Mouse (Mus musculus): ENCODE data around the gene 1700009N14Rik.

Gene 1700009N14Rik

DNA sequence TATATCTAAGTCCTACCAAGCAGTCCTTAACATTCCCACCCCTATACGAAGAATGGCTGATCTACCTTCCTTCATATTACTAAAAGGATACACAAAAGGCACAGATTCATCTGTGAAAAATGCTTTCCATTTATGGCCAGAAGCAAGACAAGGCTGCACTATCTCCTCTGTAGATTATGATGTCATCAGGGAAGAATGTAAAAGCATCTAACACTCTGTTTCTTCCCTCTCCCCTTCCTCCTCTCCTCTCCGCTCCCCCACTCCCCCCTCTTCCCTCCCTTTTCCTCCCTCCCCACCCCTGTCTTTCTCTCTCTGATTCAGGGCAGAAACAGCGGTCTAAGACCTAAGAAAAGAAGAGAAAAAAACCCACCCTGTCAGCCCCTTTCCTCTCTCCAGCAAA lies at the start of gene 1700009N14Rik:
TSS of gene 1700009N14Rik (plus strand) at position 227 of the 400 bp plus-strand sequence.
- no peak for DNase-seq (ENCODE audit: low read depth, low spot score)

DNA sequence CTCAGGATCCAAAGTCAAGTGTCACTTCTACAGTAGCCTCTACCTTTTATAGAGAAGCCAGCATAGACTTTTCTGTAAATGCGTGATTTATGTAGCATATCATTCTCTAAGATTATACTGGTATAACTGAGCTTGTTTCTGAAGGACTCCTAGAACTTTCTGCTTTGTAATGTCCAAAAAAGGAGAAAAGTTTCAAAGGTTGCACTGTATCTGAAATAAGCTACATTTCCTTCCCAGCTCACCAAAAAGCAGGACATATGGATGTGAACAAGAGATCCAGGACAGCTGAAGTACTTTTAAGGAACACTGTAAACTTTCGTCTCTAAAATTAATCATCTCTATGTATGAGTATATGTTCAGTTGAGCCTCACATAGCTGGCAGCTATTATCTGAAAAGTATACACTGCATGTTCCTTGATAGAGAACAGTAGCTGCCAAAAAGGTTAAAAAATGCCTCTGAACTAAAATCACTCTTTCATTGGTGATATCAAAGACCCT lies 12.2 kb upstream of the 1700009N14Rik start:
- no peak for DNase-seq (ENCODE audit: low read depth, low spot score)

DNA sequence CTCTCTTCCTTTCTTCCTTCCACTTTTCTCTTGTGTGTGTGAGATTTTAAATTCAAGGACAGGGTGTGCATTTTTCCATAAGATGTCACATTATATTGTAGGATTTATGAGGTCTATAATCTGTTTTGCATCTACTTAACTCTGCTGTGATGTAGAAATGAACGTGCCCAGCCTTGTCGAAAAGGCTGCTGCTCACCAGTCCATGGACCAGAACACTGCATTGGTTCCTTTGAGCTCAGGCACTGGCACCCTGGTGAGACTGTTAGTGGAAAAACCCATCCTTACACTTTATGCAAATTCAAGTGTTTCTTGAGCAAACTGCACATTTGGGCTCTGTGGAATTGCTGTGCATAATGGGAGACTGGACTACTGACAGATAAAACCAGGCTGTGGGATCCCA lies 24.2 kb downstream of the 1700009N14Rik start:
- no peak for DNase-seq (ENCODE audit: low read depth, low spot score)

DNA sequence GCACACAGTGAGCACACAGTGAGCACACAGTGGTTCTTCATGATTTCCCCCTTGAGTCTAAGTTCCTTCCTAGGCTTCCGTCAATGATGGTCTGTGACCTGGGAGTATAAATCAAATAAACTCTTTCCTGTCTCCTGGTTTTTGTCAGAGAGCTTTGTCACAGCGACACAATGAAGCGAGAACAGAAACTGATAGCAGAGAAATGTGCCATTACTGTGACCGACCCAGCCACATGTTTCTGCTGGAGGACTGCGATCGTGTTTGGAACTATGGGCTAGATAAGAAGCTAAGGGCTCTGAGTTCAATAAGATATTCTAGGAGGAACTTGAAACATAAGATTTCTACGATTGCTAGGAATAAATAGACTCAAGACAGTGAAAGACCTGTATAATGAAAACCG lies 36.3 kb downstream of the 1700009N14Rik start:
- no peak for DNase-seq (ENCODE audit: low read depth, low spot score)

DNA sequence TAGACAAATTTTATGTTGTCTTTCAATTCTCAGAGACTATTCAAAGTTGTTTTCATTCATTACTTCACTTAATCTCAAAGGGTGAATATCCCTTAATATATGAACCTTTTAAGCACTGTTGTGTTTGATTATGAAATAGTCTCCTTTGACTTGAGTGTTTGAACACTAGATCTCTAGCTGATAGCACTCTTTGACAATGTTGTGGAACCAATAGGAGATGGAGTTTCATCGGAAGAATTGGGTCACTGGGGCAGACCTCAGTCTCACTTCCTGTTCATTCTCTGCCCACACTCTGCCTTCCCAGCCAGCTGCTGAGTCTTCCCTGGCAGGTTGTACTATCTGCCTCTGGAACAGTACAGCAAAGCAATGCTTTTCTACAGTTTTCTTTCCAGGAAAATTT lies 43.5 kb downstream of the 1700009N14Rik start:
- DNase-seq (ENCODE audit: low read depth, low spot score), result no peak

DNA sequence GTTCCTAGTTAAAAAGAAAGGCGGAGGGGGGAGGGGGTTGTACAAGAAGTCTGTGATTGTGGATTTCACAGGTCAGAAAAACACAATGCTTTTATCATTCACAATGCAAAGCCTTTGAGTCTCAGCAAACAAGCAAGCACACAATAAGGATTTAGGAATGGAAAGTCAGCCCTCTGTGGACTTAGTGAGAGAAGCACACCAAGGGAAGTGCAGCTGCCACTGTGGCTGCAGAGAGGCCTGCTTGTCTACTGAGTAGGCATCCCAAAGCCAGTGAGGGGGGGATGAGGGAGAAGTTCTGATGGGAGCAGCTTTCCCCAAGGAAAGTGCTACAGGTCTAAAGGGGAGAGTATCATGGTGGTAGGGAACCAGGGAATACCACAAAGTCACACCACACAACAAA lies 45.8 kb downstream of the 1700009N14Rik start:
- no peak for DNase-seq (ENCODE audit: low read depth, low spot score)

Measured in embryo, embryonic 11.5 days (tissue).